8 mouse cellular contexts compared by ENCODE assay signal in genomic region chr13:63239877-63240671, GRCm38 (mm10).
DNase-seq lines count a peak whose midpoint lies in the region; ATAC-seq and TF ChIP-seq lines count a peak whose summit lies in the region.

No protein-coding gene starts in this region.

- peak overlapping the region; percentile 76 for H3K4me2 ChIP-seq in hindbrain, postnatal 0 days (ENCODE audit: low read depth, low read length)

- POLR2A ChIA-PET in Patski (lab: Charles Lee): interaction anchor here (0.5 to 4.1 kb wide), 16 partner anchors 8 to 420 kb away, joined by 3 to 19 read pairs (median 4); no protein-coding TSS in a partner anchor

- H3K4me1 ChIP-seq in hindbrain, postnatal 0 days (ENCODE audit: insufficient read depth, low read length): no peaks in the 10 kb centered on the region

- H3K27ac ChIP-seq in hindbrain, postnatal 0 days: peak overlapping the region; percentile 72

- H3K36me3 ChIP-seq in hindbrain, postnatal 0 days (ENCODE audit: insufficient read depth, low read length): no peaks in the 10 kb centered on the region

- in situ Hi-C loops in Patski (cut with MboI; ENCODE audit: low pct_unique_long_range_greater_than_20kb): loop anchor here (5.0 to 10.0 kb wide), 5 partner anchors 37 to 275 kb away; partner anchors contain the start of gene 2010111I01Rik

- TF ChIP-seq CTCF in Patski (IDR thresholded peaks at IDR 0.05): no peak
- TF ChIP-seq CTCF in hindbrain, postnatal 0 days (IDR thresholded peaks at IDR 0.05; ENCODE audit: low read depth): no peak

- peak overlapping the region; percentile 69 for H3K4me3 ChIP-seq in hindbrain, postnatal 0 days (ENCODE audit: low read length)

- H3K27me3 ChIP-seq in Patski: no peaks in the 10 kb centered on the region
- no peaks in the 10 kb centered on the region for H3K27me3 ChIP-seq in hindbrain, postnatal 0 days (ENCODE audit: insufficient read depth, low read length)

- intact Hi-C loops in left cerebral cortex, postnatal 36 days (cut with DNase I): loop anchor here (5.0 kb wide), 2 partner anchors 37 to 92 kb away; no protein-coding TSS in a partner anchor

- WGBS in hindbrain, postnatal 0 days: under 1% methylated on average over 51 of the region's 51 CpGs

- no peaks in the 10 kb centered on the region for H3K9me3 ChIP-seq in hindbrain, postnatal 0 days (ENCODE audit: low read length)

- ATAC-seq in Patski: peak; percentile 70
- ATAC-seq in hindbrain, postnatal 0 days: peak; percentile 87

- CTCF ChIA-PET in Patski (lab: Charles Lee): interaction anchor here (0.6 to 7.1 kb wide), 7 partner anchors 13 to 193 kb away, joined by 3 to 50 read pairs (median 5); no protein-coding TSS in a partner anchor

- no peak for DNase-seq in Patski (ENCODE audit: low read depth, low spot score)
- peak; percentile 86 for DNase-seq in cerebellum, adult 9-11 months
- DNase-seq in gastrocnemius, adult 18-20 months (ENCODE audit: low spot score): peak; percentile 86
- DNase-seq in hindbrain, postnatal 0 days (ENCODE audit: low spot score): peak; percentile 70
- DNase-seq in left cerebral cortex, postnatal 36 days (ENCODE audit: low spot score in 2 of 2): peak; percentile 72 to 82
- DNase-seq in mesoderm, embryonic 11.5 days (ENCODE audit: low read depth, low spot score): peak; percentile 56
- peak; percentile 79 for DNase-seq in right cerebral cortex, postnatal 25 days
- DNase-seq in urinary bladder, postnatal 36 days (ENCODE audit: low spot score in 2 of 2): peak; percentile 79 to 87

- peak overlapping the region; percentile 60 for H3K9ac ChIP-seq in hindbrain, postnatal 0 days (replicated peaks; ENCODE audit: low read length)
